Mouse (Mus musculus) liver, postnatal 0 days (tissue): Measurements from ENCODE around the gene Rnf215.

Experiments used
- CTCF ChIP-seq: sonication (generic); IDR thresholded peaks from 2 replicates; pipeline ENCODE4 v1.5.1; 2016; ENCODE audit warnings: antibody characterized with exemption, low read depth
- EP300 ChIP-seq: IDR thresholded peaks from 2 replicates; pipeline ENCODE4 v1.6.1; 2016; ENCODE audit warnings: antibody characterized with exemption, low read depth, mild to moderate bottlenecking

GRCm38 (mm10) chr11:4104989-4105388, 30.0 kb upstream of the Rnf215 start:
- TF ChIP-seq CTCF (no peak), EP300 (no peak)
